Mouse (Mus musculus): ENCODE data around the gene 1700067K01Rik. TPM values are rescaled to one million over a fixed set of nuclear protein-coding genes. Genes with fewer than 3 reads are reported as not detected.

1700067K01Rik gene
- total and polyA plus RNA-seq, 3 experiments, result 0.53 to 0.69 TPM; not detected in 1

- H3K9ac ChIP-seq (ENCODE audit: control insufficient read depth, low read depth, low read length, poor library complexity, severe bottlenecking), result no peak overlapping the region
- no peaks in the 10 kb centered on the region for H3K9me3 ChIP-seq (replicated peaks; ENCODE audit: insufficient read depth, low read length)
- H3K27ac ChIP-seq (ENCODE audit: control insufficient read depth, low read depth, low read length), result no peak overlapping the region
- H3K4me1 ChIP-seq (ENCODE audit: control insufficient read depth in 1 of 2, insufficient read depth in 2 of 2, low read length in 2 of 2), result peaks cover 4 to 9% of the 10 kb centered on the region in 2 experiments; a peak in 2 of 4 replicates
- TF ChIP-seq CTCF (IDR thresholded peaks at IDR 0.05 in 2 of 3, conservative IDR thresholded peaks at IDR 0.05 in 1 of 3; ENCODE audit: control insufficient read depth in 1 of 3, insufficient read depth in 1 of 3, low read depth in 2 of 3, low read length in 3 of 3, poor library complexity in 1 of 3, severe bottlenecking in 1 of 3) (0 out of 6 replicates have a peak, but pooled peaks have one; percentile 7 to 14 (median 8)), ZNF384 (IDR thresholded peaks at IDR 0.05; ENCODE audit: low read depth, low read length) (no peak)
- no peak overlapping the region for H3K4me3 ChIP-seq (ENCODE audit: control insufficient read depth in 1 of 2, insufficient read depth in 1 of 2, low read depth in 2 of 2, low read length in 2 of 2)
- DNase-seq (ENCODE audit: low read depth, low spot score), result no peak
- peaks cover 8% of the 10 kb centered on the region for H3K79me2 ChIP-seq (ENCODE audit: control insufficient read depth, insufficient read depth, low read length, poor library complexity)
- peaks cover 0 to 3% of the 10 kb centered on the region in 2 experiments; a peak in 2 of 4 replicates for H3K36me3 ChIP-seq (ENCODE audit: control insufficient read depth in 1 of 2, insufficient read depth in 2 of 2, low read length in 2 of 2)
- no peaks in the 10 kb centered on the region for H3K27me3 ChIP-seq (ENCODE audit: control insufficient read depth in 1 of 2, insufficient read depth in 2 of 2, low read length in 2 of 2)
Measured at GRCm38 (mm10) chr8:83976779-83977350, 24.4 kb upstream of the 1700067K01Rik start.

- Histone ChIP-seq H3K27me3 (ENCODE audit: control insufficient read depth in 1 of 2, insufficient read depth in 2 of 2, low read length in 2 of 2) (no peaks in the 10 kb centered on the region), H3K27ac (ENCODE audit: control insufficient read depth, low read depth, low read length) (no peak overlapping the region), H3K36me3 (ENCODE audit: control insufficient read depth in 1 of 2, insufficient read depth in 2 of 2, low read length in 2 of 2) (peaks cover 0 to 6% of the 10 kb centered on the region in 2 experiments; a peak in 2 of 4 replicates), H3K9ac (ENCODE audit: control insufficient read depth, low read depth, low read length, poor library complexity, severe bottlenecking) (no peak overlapping the region), H3K4me3 (ENCODE audit: control insufficient read depth in 1 of 2, insufficient read depth in 1 of 2, low read depth in 2 of 2, low read length in 2 of 2) (no peak overlapping the region), H3K9me3 (replicated peaks; ENCODE audit: insufficient read depth, low read length) (no peaks in the 10 kb centered on the region), H3K79me2 (ENCODE audit: control insufficient read depth, insufficient read depth, low read length, poor library complexity) (peaks cover 8% of the 10 kb centered on the region), H3K4me1 (ENCODE audit: control insufficient read depth in 1 of 2, insufficient read depth in 2 of 2, low read length in 2 of 2) (peaks cover 8 to 14% of the 10 kb centered on the region in 2 experiments)
- no peak for DNase-seq (ENCODE audit: low read depth, low spot score)
- TF ChIP-seq E2F4 (IDR thresholded peaks at IDR 0.05; ENCODE audit: borderline replicate concordance, low read depth, low read length) (no peak), MEF2A (IDR thresholded peaks at IDR 0.05; ENCODE audit: extremely low read depth, insufficient replicate concordance, low read depth, low read length, poor library complexity, severe bottlenecking) (no peak), MYC (IDR thresholded peaks at IDR 0.05; ENCODE audit: low read depth, low read length) (no peak), EP300 (IDR thresholded peaks at IDR 0.05; ENCODE audit: low read depth in 1 of 2, low read length in 2 of 2) (no peak), BHLHE40 (IDR thresholded peaks at IDR 0.05; ENCODE audit: borderline replicate concordance, low read depth, low read length) (no peak), TCF12 (IDR thresholded peaks at IDR 0.05; ENCODE audit: low read depth, low read length) (no peak), UBTF (IDR thresholded peaks at IDR 0.05; ENCODE audit: borderline replicate concordance, insufficient read depth, low read depth, low read length) (no peak), MXI1 (IDR thresholded peaks at IDR 0.05; ENCODE audit: low read depth, low read length) (no peak), GABPA (IDR thresholded peaks at IDR 0.05; ENCODE audit: low read depth, low read length) (no peak)
Measured at GRCm38 (mm10) chr8:83977646-83978045, 23.7 kb upstream of the 1700067K01Rik start.

GRCm38 (mm10) chr8:83978200-83978599 lies 23.1 kb upstream of the 1700067K01Rik start:
- peaks cover 0 to 6% of the 10 kb centered on the region in 2 experiments; a peak in 2 of 4 replicates for H3K36me3 ChIP-seq (ENCODE audit: control insufficient read depth in 1 of 2, insufficient read depth in 2 of 2, low read length in 2 of 2)
- H3K9ac ChIP-seq (ENCODE audit: control insufficient read depth, low read depth, low read length, poor library complexity, severe bottlenecking), result no peak overlapping the region
- H3K4me3 ChIP-seq (ENCODE audit: control insufficient read depth in 1 of 2, insufficient read depth in 1 of 2, low read depth in 2 of 2, low read length in 2 of 2), result no peak overlapping the region
- peaks cover 8 to 15% of the 10 kb centered on the region in 2 experiments for H3K4me1 ChIP-seq (ENCODE audit: control insufficient read depth in 1 of 2, insufficient read depth in 2 of 2, low read length in 2 of 2)
- no peaks in the 10 kb centered on the region for H3K27me3 ChIP-seq (ENCODE audit: control insufficient read depth in 1 of 2, insufficient read depth in 2 of 2, low read length in 2 of 2)
- no peak for DNase-seq (ENCODE audit: low read depth, low spot score)
- peaks cover 5% of the 10 kb centered on the region for H3K79me2 ChIP-seq (ENCODE audit: control insufficient read depth, insufficient read depth, low read length, poor library complexity)
- H3K9me3 ChIP-seq (replicated peaks; ENCODE audit: insufficient read depth, low read length), result no peaks in the 10 kb centered on the region
- no peak overlapping the region for H3K27ac ChIP-seq (ENCODE audit: control insufficient read depth, low read depth, low read length)
- TF ChIP-seq NELFE (IDR thresholded peaks at IDR 0.05; ENCODE audit: low read depth, low read length), result no peak
- no peak for TF ChIP-seq MEF2A (IDR thresholded peaks at IDR 0.05; ENCODE audit: extremely low read depth, insufficient replicate concordance, low read depth, low read length, poor library complexity, severe bottlenecking)
- TF ChIP-seq ZMIZ1 (IDR thresholded peaks at IDR 0.05; ENCODE audit: low read depth, low read length), result no peak
- TF ChIP-seq TBP (IDR thresholded peaks at IDR 0.05; ENCODE audit: low read depth, low read length), result no peak
- no peak for TF ChIP-seq GABPA (IDR thresholded peaks at IDR 0.05; ENCODE audit: low read depth, low read length)
- TF ChIP-seq MAFK (IDR thresholded peaks at IDR 0.05; ENCODE audit: borderline replicate concordance, low read depth, low read length), result no peak
- TF ChIP-seq ZNF384 (IDR thresholded peaks at IDR 0.05; ENCODE audit: low read depth, low read length), result no peak
- no peak for TF ChIP-seq KAT2A (conservative IDR thresholded peaks at IDR 0.05; ENCODE audit: low read depth, low read length)
- no peak for TF ChIP-seq ELF1 (IDR thresholded peaks at IDR 0.05; ENCODE audit: low read depth, low read length)
- TF ChIP-seq ZC3H11A (IDR thresholded peaks at IDR 0.05; ENCODE audit: low read depth, low read length), result no peak
- no peak for TF ChIP-seq USF1 (IDR thresholded peaks at IDR 0.05; ENCODE audit: low read depth, low read length)
- no peak for TF ChIP-seq CHD2 (IDR thresholded peaks at IDR 0.05; ENCODE audit: low read length)
- TF ChIP-seq MYC (IDR thresholded peaks at IDR 0.05; ENCODE audit: low read depth, low read length), result no peak
- no peak for TF ChIP-seq TCF12 (IDR thresholded peaks at IDR 0.05; ENCODE audit: low read depth, low read length)
- no peak for TF ChIP-seq SMC3 (IDR thresholded peaks at IDR 0.05; ENCODE audit: low read depth, low read length)
- no peak for TF ChIP-seq ZKSCAN1 (IDR thresholded peaks at IDR 0.05; ENCODE audit: low read depth, low read length)
- no peak for TF ChIP-seq MAX (IDR thresholded peaks at IDR 0.05; ENCODE audit: low read length)
- TF ChIP-seq POLR2AphosphoS5 (IDR thresholded peaks at IDR 0.05; ENCODE audit: borderline replicate concordance, low read depth, low read length), result no peak
